Mouse (Mus musculus) liver, embryonic 14.5 days (tissue): ENCODE measurements around the gene Stx5a. TPM values are rescaled to one million over a fixed set of nuclear protein-coding genes. Genes with fewer than 3 reads are reported as not detected.
A peak's percentile ranks its signal among the peaks of the same experiment; 100 is the strongest.

Experiments used
- ATAC-seq: fragments of 200-750 bp; cut with Nextera tagmentation; 2 replicates; pipeline ENCODE4 v1.8.0; 2017; ENCODE audit warnings: moderate number of reproducible peaks, mild to moderate bottlenecking, moderate library complexity; ENCODE audit not compliant: insufficient read depth
- DNase-seq, 3 experiments: peaks; one replicate each; pipeline ENCODE4 v3.0.0-alpha.2; 2012 to 2013; ENCODE audit warnings: low read depth in 3 of 3, low spot score in 3 of 3
- H3K27ac ChIP-seq: fragments of 300-500 bp; sonication (generic); 2 replicates; pipeline ENCODE4 v1.5.1; 2014; ENCODE audit warnings: moderate library complexity, mild to moderate bottlenecking, control low read depth, inconsistent platforms
- H3K27me3 ChIP-seq: fragments of 300-500 bp; sonication (generic); 2 replicates; pipeline ENCODE4 v1.6.1; 2014; ENCODE audit warnings: mild to moderate bottlenecking, low read length, moderate library complexity; ENCODE audit not compliant: control insufficient read depth, insufficient read depth
- H3K36me3 ChIP-seq: fragments of 300-500 bp; sonication (generic); replicated peaks from 2 replicates; pipeline ENCODE4 v1.6.1; 2014; ENCODE audit warnings: low read depth; ENCODE audit not compliant: control insufficient read depth, insufficient read depth
- H3K4me1 ChIP-seq, 2 experiments: fragments of 200-500 bp in 1 of 2; fragments of 300-500 bp in 1 of 2; sonication (generic) in 1 of 2; replicated peaks; 2 replicates each; pipeline ENCODE4 v1.6.1; 2012 to 2014; ENCODE audit warnings: antibody characterized with exemption in 1 of 2, inconsistent platforms in 1 of 2, low read length in 1 of 2; ENCODE audit not compliant: control insufficient read depth in 2 of 2, insufficient read depth in 2 of 2
- H3K4me2 ChIP-seq: fragments of 300-500 bp; sonication (generic); 2 replicates; pipeline ENCODE4 v1.6.1; 2014; ENCODE audit warnings: low read depth, mild to moderate bottlenecking, control low read depth, moderate library complexity
- H3K4me3 ChIP-seq, 2 experiments: fragments of 200-500 bp in 1 of 2; fragments of 300-500 bp in 1 of 2; sonication (generic) in 1 of 2; 2 replicates each; pipeline ENCODE4 v1.5.1; 2012 to 2014; ENCODE audit warnings: low read depth in 2 of 2, low read length in 2 of 2, mild to moderate bottlenecking in 2 of 2, control low read depth in 1 of 2, inconsistent platforms in 1 of 2, moderate library complexity in 1 of 2; ENCODE audit not compliant: insufficient read depth in 1 of 2
- H3K9ac ChIP-seq: fragments of 300-500 bp; sonication (generic); replicated peaks from 2 replicates; pipeline ENCODE4 v1.6.1; 2014; ENCODE audit warnings: mild to moderate bottlenecking, control low read depth, moderate library complexity
- H3K9me3 ChIP-seq: fragments of 300-500 bp; sonication (generic); 2 replicates; pipeline ENCODE4 v1.6.1; 2016; ENCODE audit warnings: low read length, mixed read lengths; ENCODE audit not compliant: control insufficient read depth
- CTCF ChIP-seq: IDR thresholded peaks from 2 replicates; pipeline ENCODE4 v1.5.1; 2016; ENCODE audit warnings: antibody characterized with exemption, low read depth, control low read depth
- EP300 ChIP-seq: IDR thresholded peaks from 2 replicates; pipeline ENCODE4 v1.6.1; 2016; ENCODE audit warnings: antibody characterized with exemption, low read depth
- WGBS: fragments of 180-500 bp; shearing (Covaris S2); extraction: QIAGEN DNeasy Blood & Tissue Kit; methylation state at CpG from one replicate; pipeline ENCODE4 v1.1.7; 2014; ENCODE audit not compliant: insufficient replicate concordance; 5-methylcytosine and 5-hydroxymethylcytosine counted together
- polyA plus RNA-seq, 2 experiments: library from polyadenylated mRNA; depleted of rRNA in 1 of 2; stranded (reverse) in 1 of 2; unstranded in 1 of 2; fragments of >200 nt; fragmentation: Nextera tagmentation in 1 of 2; extraction: Ambion mirVana in 1 of 2; gene quantifications; 2 replicates each; pipeline versions ENCODE4 v1.2.1 to v1.2.3; 2012 to 2014

Gene Stx5a
- polyA plus RNA-seq, 2 experiments = 32.0 to 36.9 TPM

GRCm38 (mm10) chr19:8798264-8798946 lies 57.2 kb downstream of the Stx5a start, which contains the start of gene Polr2g:
Gene Polr2g, minus strand, starts transcription at chr19:8798577.
- TF ChIP-seq EP300 (peak; percentile 17; the same call in 1 of the 2 replicates), CTCF (no peak)
- H3K36me3 ChIP-seq = peaks cover 18% of the 10 kb centered on the region
- H3K9ac ChIP-seq = peak within 1 kb of the TSS; percentile 68
- peak; percentile 82 to 86 (median 85) for DNase-seq
- H3K27ac ChIP-seq = peak within 1 kb of the TSS; percentile 59
- H3K4me3 ChIP-seq = peak within 1 kb of the TSS; percentile 74 to 98
- peak; percentile 55 for ATAC-seq
- peak within 1 kb of the TSS; percentile 87 for H3K4me2 ChIP-seq
- WGBS = under 1% methylated on average over 25 of the region's 25 CpGs
- H3K27me3 ChIP-seq = no peaks in the 10 kb centered on the region
- no peaks in the 10 kb centered on the region for H3K9me3 ChIP-seq
- peaks cover 14 to 16% of the 10 kb centered on the region in 2 experiments for H3K4me1 ChIP-seq

- peaks cover 13% of the 10 kb centered on the region for H3K36me3 ChIP-seq
- no peaks in the 10 kb centered on the region for H3K27me3 ChIP-seq
- H3K9ac ChIP-seq = no peak overlapping the region
- no peak for DNase-seq
- TF ChIP-seq EP300 = no peak
- no peak for TF ChIP-seq CTCF
- peaks cover 14 to 16% of the 10 kb centered on the region in 2 experiments for H3K4me1 ChIP-seq
- H3K27ac ChIP-seq = no peak overlapping the region
- H3K4me3 ChIP-seq = peak overlapping the region in 1 of 2 experiments; percentile 74; a peak in 2 of 4 replicates
- H3K4me2 ChIP-seq = peak overlapping the region; percentile 87
- no peaks in the 10 kb centered on the region for H3K9me3 ChIP-seq
- ATAC-seq = no peak
These were observed 57.7 kb downstream of the Stx5a start for GRCm38 (mm10) chr19:8798947-8799315.

GRCm38 (mm10) chr19:8802130-8802821 lies 61.1 kb downstream of the Stx5a start, which contains the start of gene Zbtb3:
Gene Zbtb3, plus strand, starts transcription at chr19:8802555.
- peak; percentile 99 for DNase-seq
- peaks cover 13 to 14% of the 10 kb centered on the region in 2 experiments for H3K4me1 ChIP-seq
- H3K4me2 ChIP-seq = peak within 1 kb of the TSS; percentile 92
- ATAC-seq = peak; percentile 95
- no peaks in the 10 kb centered on the region for H3K27me3 ChIP-seq
- under 1% methylated on average over 30 of the region's 30 CpGs for WGBS
- TF ChIP-seq CTCF (no peak), EP300 (0 out of 2 replicates have a peak, but pooled peaks have one; percentile 36)
- H3K9ac ChIP-seq = peak within 1 kb of the TSS; percentile 60
- H3K36me3 ChIP-seq = peaks cover 5% of the 10 kb centered on the region
- peak within 1 kb of the TSS; percentile 72 to 84 for H3K4me3 ChIP-seq
- H3K9me3 ChIP-seq = no peaks in the 10 kb centered on the region
- H3K27ac ChIP-seq = peak within 1 kb of the TSS; percentile 69

GRCm38 (mm10) chr19:8803204-8803780 lies 62.1 kb downstream of the Stx5a start:
- Histone ChIP-seq H3K9me3 (no peaks in the 10 kb centered on the region), H3K27ac (peak overlapping the region; percentile 9; the same call in 1 of the 2 replicates), H3K4me2 (peak overlapping the region; percentile 92), H3K4me1 (peaks cover 13 to 14% of the 10 kb centered on the region in 2 experiments), H3K4me3 (peak overlapping the region in 1 of 2 experiments; percentile 72; a peak in 1 of 4 replicates), H3K9ac (no peak overlapping the region), H3K36me3 (peaks cover 8% of the 10 kb centered on the region), H3K27me3 (no peaks in the 10 kb centered on the region)
- TF ChIP-seq CTCF (no peak), EP300 (no peak)
- DNase-seq (no peak), ATAC-seq (no peak)
- WGBS = 68% methylated on average over 9 of the region's 9 CpGs
